Mouse (Mus musculus) lung, postnatal 36 days (tissue): ENCODE data around the gene Cirbp.
"Not testable (repeated sequence)": the region's sequence is repeated elsewhere in the genome, so short reads cannot be mapped to it uniquely, and the experiment has no call there.

Source experiments
- DNase-seq: peaks from one replicate; pipeline ENCODE4 v3.0.0; 2022; ENCODE audit warnings: mixed read lengths

The Cirbp gene

GRCm38 (mm10) chr10:80164998-80165344 is 814 bp upstream of the Cirbp start:
- peak; percentile 99 for DNase-seq

- DNase-seq: not testable (repeated sequence)
Observed at GRCm38 (mm10) chr10:80166136-80166535, 351 bp downstream of the Cirbp start.

- DNase-seq: peak; percentile 99
Observed at GRCm38 (mm10) chr10:80167460-80168037, 1.8 kb downstream of the Cirbp start.

- DNase-seq: peak; percentile 95
Observed at GRCm38 (mm10) chr10:80168038-80168661, 2.4 kb downstream of the Cirbp start.

- no peak for DNase-seq
Observed at GRCm38 (mm10) chr10:80169070-80169469, 3.3 kb downstream of the Cirbp start.

- DNase-seq: no peak
Observed at GRCm38 (mm10) chr10:80169651-80170050, 3.9 kb downstream of the Cirbp start.

- no peak for DNase-seq
Observed at GRCm38 (mm10) chr10:80170052-80170451, 4.3 kb downstream of the Cirbp start.

GRCm38 (mm10) chr10:80170601-80171021 is 4.8 kb downstream of the Cirbp start:
- no peak for DNase-seq

- no peak for DNase-seq
Observed at GRCm38 (mm10) chr10:80171252-80171651, 5.5 kb downstream of the Cirbp start.

GRCm38 (mm10) chr10:80171760-80172526 is 6.2 kb downstream of the Cirbp start:
- DNase-seq: no peak

GRCm38 (mm10) chr10:80172527-80173292 is 6.9 kb downstream of the Cirbp start, which contains the start of gene 1600002K03Rik:
1600002K03Rik (plus strand) TSS chr10:80172944.
- DNase-seq: peak; percentile 96

- DNase-seq: peak; percentile 35
Observed at GRCm38 (mm10) chr10:80173358-80173757, 7.6 kb downstream of the Cirbp start.

GRCm38 (mm10) chr10:80173955-80174640 is 8.3 kb downstream of the Cirbp start:
- DNase-seq: no peak

GRCm38 (mm10) chr10:80174705-80175104 is 8.9 kb downstream of the Cirbp start:
- DNase-seq: peak; percentile 55

GRCm38 (mm10) chr10:80175536-80176269 is 9.9 kb downstream of the Cirbp start:
- DNase-seq: peak; percentile 58

- DNase-seq: no peak
Observed at GRCm38 (mm10) chr10:80176270-80176834, 10.6 kb downstream of the Cirbp start.

- no peak for DNase-seq
Observed at GRCm38 (mm10) chr10:80177441-80178279, 11.9 kb downstream of the Cirbp start.

- no peak for DNase-seq
Observed at GRCm38 (mm10) chr10:80179068-80180051, 13.6 kb downstream of the Cirbp start, which contains the start of gene Efna2. Efna2 (plus strand) TSS chr10:80179482.

GRCm38 (mm10) chr10:80180288-80180687 is 14.5 kb downstream of the Cirbp start:
- no peak for DNase-seq
